Mouse (Mus musculus) MEL (cell line): ENCODE data around the gene Atg7. TPM values are rescaled to one million over a fixed set of nuclear protein-coding genes. Genes with fewer than 3 reads are reported as not detected.

Experiments
- DNase-seq: peaks from one replicate; pipeline ENCODE4 v3.0.0; 2011; ENCODE audit warnings: low read depth, low spot score
- H3K27ac ChIP-seq: 2 replicates; pipeline ENCODE4 v1.5.1; 2012; ENCODE audit warnings: low read depth, mild to moderate bottlenecking, control low read depth, low read length, moderate library complexity; ENCODE audit not compliant: control insufficient read depth
- H3K27me3 ChIP-seq, 2 experiments: fragments of 150-350 bp in 1 of 2; sonication (generic) in 1 of 2; 2 replicates each; pipeline ENCODE4 v1.6.1; 2012; ENCODE audit warnings: low read length in 2 of 2, mild to moderate bottlenecking in 2 of 2, improper control_type of control experiment in 1 of 2, moderate library complexity in 1 of 2; ENCODE audit not compliant: insufficient read depth in 2 of 2, control insufficient read depth in 1 of 2
- H3K36me3 ChIP-seq, 2 experiments: 2 replicates each; pipeline ENCODE4 v1.6.1; 2012 to 2014; ENCODE audit warnings: low read length in 2 of 2, improper control_type of control experiment in 1 of 2, inconsistent platforms in 1 of 2, mild to moderate bottlenecking in 1 of 2; ENCODE audit not compliant: insufficient read depth in 2 of 2, control insufficient read depth in 1 of 2
- H3K4me1 ChIP-seq, 2 experiments: fragments of 150-350 bp in 1 of 2; sonication (generic) in 1 of 2; 2 replicates each; pipeline ENCODE4 v1.6.1; 2012; ENCODE audit warnings: low read length in 2 of 2, improper control_type of control experiment in 1 of 2, mild to moderate bottlenecking in 1 of 2; ENCODE audit not compliant: insufficient read depth in 2 of 2, control insufficient read depth in 1 of 2
- H3K4me3 ChIP-seq, 2 experiments: fragments of 150-350 bp in 1 of 2; sonication (generic) in 1 of 2; 2 replicates each; pipeline ENCODE4 v1.5.1; 2012; ENCODE audit warnings: low read depth in 2 of 2, low read length in 2 of 2, mild to moderate bottlenecking in 2 of 2, moderate library complexity in 2 of 2, control low read depth in 1 of 2, improper control_type of control experiment in 1 of 2; ENCODE audit not compliant: control insufficient read depth in 1 of 2, insufficient read depth in 1 of 2
- H3K79me2 ChIP-seq: 2 replicates; pipeline ENCODE4 v1.6.1; 2012; ENCODE audit warnings: mild to moderate bottlenecking, low read length, moderate library complexity; ENCODE audit not compliant: control insufficient read depth, poor library complexity, insufficient read depth
- H3K9ac ChIP-seq: 2 replicates; pipeline ENCODE4 v1.6.1; 2012; ENCODE audit warnings: low read depth, mild to moderate bottlenecking, control low read depth, low read length, moderate library complexity; ENCODE audit not compliant: control insufficient read depth, poor library complexity, severe bottlenecking
- H3K9me3 ChIP-seq: fragments of 150-350 bp; sonication (generic); replicated peaks from 2 replicates; pipeline ENCODE4 v1.6.1; 2012; ENCODE audit warnings: mild to moderate bottlenecking, low read length, improper control_type of control experiment, moderate library complexity; ENCODE audit not compliant: insufficient read depth
- CHD1 ChIP-seq: IDR thresholded peaks from 2 replicates; pipeline ENCODE4 v1.6.1; 2012; ENCODE audit warnings: low read depth, mild to moderate bottlenecking, inconsistent platforms, low read length, improper control_type of control experiment
- CHD2 ChIP-seq: IDR thresholded peaks from 2 replicates; pipeline ENCODE4 v1.6.1; 2011; ENCODE audit warnings: low read length, improper control_type of control experiment
- CTCF ChIP-seq, 3 experiments: IDR thresholded peaks in 2 of 3; conservative IDR thresholded peaks in 1 of 3; 2 replicates each; pipeline ENCODE4 v1.5.1; 2011 to 2012; ENCODE audit warnings: low read length in 3 of 3, low read depth in 2 of 3, mild to moderate bottlenecking in 2 of 3, improper control_type of control experiment in 1 of 3, inconsistent platforms in 1 of 3, mixed read lengths in 1 of 3, moderate library complexity in 1 of 3; ENCODE audit not compliant: control insufficient read depth in 1 of 3, insufficient read depth in 1 of 3, poor library complexity in 1 of 3, severe bottlenecking in 1 of 3
- EP300 ChIP-seq, 2 experiments: IDR thresholded peaks; 2 replicates each; pipeline ENCODE4 v1.6.1; 2011; ENCODE audit warnings: improper control_type of control experiment in 2 of 2, low read length in 2 of 2, low read depth in 1 of 2, mild to moderate bottlenecking in 1 of 2
- GABPA ChIP-seq: IDR thresholded peaks from 2 replicates; pipeline ENCODE4 v1.6.1; 2012; ENCODE audit warnings: low read depth, mild to moderate bottlenecking, inconsistent platforms, low read length, improper control_type of control experiment, moderate library complexity
- GATA1 ChIP-seq: IDR thresholded peaks from 2 replicates; pipeline ENCODE4 v1.6.1; 2011; ENCODE audit warnings: low read depth, low read length, improper control_type of control experiment
- HCFC1 ChIP-seq: IDR thresholded peaks from 2 replicates; pipeline ENCODE4 v1.6.1; 2012; ENCODE audit warnings: low read depth, mild to moderate bottlenecking, inconsistent platforms, low read length, improper control_type of control experiment, moderate library complexity
- KAT2A ChIP-seq: conservative IDR thresholded peaks from 2 replicates; pipeline ENCODE4 v1.6.1; 2012; ENCODE audit warnings: low read depth, low read length, improper control_type of control experiment, inconsistent platforms
- MAFK ChIP-seq: IDR thresholded peaks from 2 replicates; pipeline ENCODE4 v1.6.1; 2011; ENCODE audit warnings: low read depth, mild to moderate bottlenecking, low read length, improper control_type of control experiment, borderline replicate concordance
- MAX ChIP-seq: IDR thresholded peaks from 2 replicates; pipeline ENCODE4 v1.6.1; 2011; ENCODE audit warnings: low read length, improper control_type of control experiment
- MAZ ChIP-seq: IDR thresholded peaks from 2 replicates; pipeline ENCODE4 v1.6.1; 2012; ENCODE audit warnings: low read depth, mild to moderate bottlenecking, inconsistent platforms, low read length, improper control_type of control experiment
- MYC ChIP-seq: IDR thresholded peaks from 2 replicates; pipeline ENCODE4 v1.6.1; 2011; ENCODE audit warnings: low read depth, mild to moderate bottlenecking, low read length, improper control_type of control experiment, moderate library complexity
- NELFE ChIP-seq: IDR thresholded peaks from 2 replicates; pipeline ENCODE4 v1.6.1; 2011; ENCODE audit warnings: low read depth, low read length, improper control_type of control experiment
- NRF1 ChIP-seq: IDR thresholded peaks from 2 replicates; pipeline ENCODE4 v1.6.1; 2014; ENCODE audit warnings: low read depth, mild to moderate bottlenecking, inconsistent platforms, low read length, improper control_type of control experiment, moderate library complexity; ENCODE audit not compliant: poor library complexity, insufficient read depth, severe bottlenecking
- POLR2AphosphoS5 ChIP-seq: IDR thresholded peaks from 2 replicates; pipeline ENCODE4 v1.6.1; 2012; ENCODE audit warnings: low read depth, borderline replicate concordance, mild to moderate bottlenecking, inconsistent platforms, low read length, moderate library complexity, mixed read lengths
- SIN3A ChIP-seq: IDR thresholded peaks from 2 replicates; pipeline ENCODE4 v1.6.1; 2012; ENCODE audit warnings: low read length, improper control_type of control experiment, inconsistent platforms
- SMC3 ChIP-seq: IDR thresholded peaks from 2 replicates; pipeline ENCODE4 v1.6.1; 2011; ENCODE audit warnings: low read depth, low read length, improper control_type of control experiment
- TAL1 ChIP-seq: IDR thresholded peaks from 2 replicates; pipeline ENCODE4 v1.6.1; 2012; ENCODE audit warnings: mild to moderate bottlenecking, inconsistent platforms, low read length, moderate library complexity, mixed read lengths
- TBP ChIP-seq: IDR thresholded peaks from 2 replicates; pipeline ENCODE4 v1.8.0; 2011; ENCODE audit warnings: low read depth, low read length, improper control_type of control experiment
- UBTF ChIP-seq: IDR thresholded peaks from 2 replicates; pipeline ENCODE4 v1.6.1; 2012; ENCODE audit warnings: low read depth, mild to moderate bottlenecking, inconsistent platforms, low read length, improper control_type of control experiment, moderate library complexity, borderline replicate concordance; ENCODE audit not compliant: insufficient read depth
- USF1 ChIP-seq: IDR thresholded peaks from 2 replicates; pipeline ENCODE4 v1.6.1; 2014; ENCODE audit warnings: low read depth, mild to moderate bottlenecking, inconsistent platforms, low read length, improper control_type of control experiment, moderate library complexity
- ZMIZ1 ChIP-seq: IDR thresholded peaks from 2 replicates; pipeline ENCODE4 v1.6.1; 2012; ENCODE audit warnings: low read depth, mild to moderate bottlenecking, inconsistent platforms, low read length, improper control_type of control experiment, moderate library complexity
- ZNF384 ChIP-seq: IDR thresholded peaks from 2 replicates; pipeline ENCODE4 v1.6.1; 2012; ENCODE audit warnings: low read depth, mild to moderate bottlenecking, inconsistent platforms, low read length, improper control_type of control experiment
- polyA plus RNA-seq, 2 experiments: library from polyadenylated mRNA; stranded (reverse) in 1 of 2; unstranded in 1 of 2; fragments of >175 nt in 1 of 2; fragments of >200 nt in 1 of 2; gene quantifications; 2 replicates each; pipeline versions ENCODE4 v1.2.1 to v1.2.4; 2012; ENCODE audit warnings: low replicate concordance in 2 of 2, low read depth in 1 of 2; ENCODE audit not compliant: insufficient read length in 2 of 2, insufficient read depth in 1 of 2, missing spikeins in 1 of 2
- total RNA-seq: library from RNA; depleted of rRNA; stranded (reverse); fragments of 300-350 nt; gene quantifications from 2 replicates; pipeline ENCODE4 v1.2.3, GENCODE M21; 2012

Atg7 gene
- total and polyA plus RNA-seq, 3 experiments: 14.6 TPM; not detected in 1

GRCm38 (mm10) chr6:114854368-114854767 is 211.5 kb downstream of the Atg7 start:
- Histone ChIP-seq H3K4me3 (no peak overlapping the region), H3K4me1 (peaks cover 2 to 4% of the 10 kb centered on the region in 2 experiments; a peak in 3 of 4 replicates), H3K27me3 (no peaks in the 10 kb centered on the region), H3K79me2 (no peaks in the 10 kb centered on the region), H3K9ac (no peak overlapping the region)
- TF ChIP-seq MAFK: no peak
- no peak for TF ChIP-seq SMC3
- TF ChIP-seq USF1: no peak
- TF ChIP-seq CHD1: no peak
- TF ChIP-seq TBP: no peak
- TF ChIP-seq NELFE: no peak
- no peak for TF ChIP-seq CTCF (IDR thresholded peaks at IDR 0.05 in 2 of 3, conservative IDR thresholded peaks at IDR 0.05 in 1 of 3; ENCODE audit: control insufficient read depth in 1 of 3, insufficient read depth in 1 of 3, low read depth in 2 of 3, low read length in 3 of 3, poor library complexity in 1 of 3, severe bottlenecking in 1 of 3)
- no peak for TF ChIP-seq KAT2A
- TF ChIP-seq POLR2AphosphoS5: no peak
- TF ChIP-seq CHD2: no peak
- TF ChIP-seq TAL1: no peak
- TF ChIP-seq ZNF384: no peak
- no peak for TF ChIP-seq MAZ
- no peak for TF ChIP-seq GATA1
- no peak for TF ChIP-seq GABPA
- TF ChIP-seq SIN3A: no peak
- no peak for TF ChIP-seq MAX
- TF ChIP-seq HCFC1: no peak
- TF ChIP-seq EP300 (IDR thresholded peaks at IDR 0.05; ENCODE audit: low read depth in 1 of 2, low read length in 2 of 2): no peak
- TF ChIP-seq, all 39 proteins: peak for 0
- H3K36me3 ChIP-seq: peaks cover 0 to 3% of the 10 kb centered on the region in 2 experiments; a peak in 2 of 4 replicates
- DNase-seq: no peak
- H3K27ac ChIP-seq: no peak overlapping the region
- no peaks in the 10 kb centered on the region for H3K9me3 ChIP-seq

DNA sequence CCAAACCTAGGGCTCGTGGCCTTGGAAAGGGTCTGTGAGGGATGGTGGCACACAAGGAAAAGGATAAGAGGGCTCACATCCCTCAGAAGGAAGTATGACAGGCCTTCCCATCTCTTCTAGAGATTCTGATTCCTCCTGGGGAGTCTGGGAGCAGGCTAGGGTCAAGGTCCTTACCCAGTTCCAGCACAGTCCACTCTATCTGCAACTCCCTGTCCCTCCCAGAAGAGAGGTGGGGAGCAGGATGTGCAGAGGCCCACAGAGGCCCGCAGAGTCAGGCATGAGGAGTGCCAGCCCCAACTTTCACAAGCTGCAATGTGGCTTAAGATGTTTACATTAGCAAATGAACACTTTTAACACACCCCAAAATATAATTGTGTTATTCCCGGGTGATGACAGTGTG is 212.7 kb downstream of the Atg7 start:
- Histone ChIP-seq H3K79me2 (no peaks in the 10 kb centered on the region), H3K9ac (no peak overlapping the region), H3K27ac (no peak overlapping the region)
- DNase-seq: no peak
- TF ChIP-seq ZMIZ1 (no peak), NRF1 (no peak), POLR2AphosphoS5 (no peak), UBTF (no peak), MYC (no peak)
- TF ChIP-seq, all 39 proteins: peak for 0
- Histone ChIP-seq H3K27me3 (no peaks in the 10 kb centered on the region), H3K4me3 (no peak overlapping the region), H3K9me3 (no peaks in the 10 kb centered on the region), H3K4me1 (no peaks in the 10 kb centered on the region), H3K36me3 (no peaks in the 10 kb centered on the region)
